Mouse (Mus musculus) retina, embryonic 14.5 days (tissue): Measurements from ENCODE around the gene Gm26602.

Source experiments
- DNase-seq: peaks from one replicate; pipeline ENCODE4 v3.0.0-alpha.2; 2015; ENCODE audit warnings: low spot score

The Gm26602 gene

DNA sequence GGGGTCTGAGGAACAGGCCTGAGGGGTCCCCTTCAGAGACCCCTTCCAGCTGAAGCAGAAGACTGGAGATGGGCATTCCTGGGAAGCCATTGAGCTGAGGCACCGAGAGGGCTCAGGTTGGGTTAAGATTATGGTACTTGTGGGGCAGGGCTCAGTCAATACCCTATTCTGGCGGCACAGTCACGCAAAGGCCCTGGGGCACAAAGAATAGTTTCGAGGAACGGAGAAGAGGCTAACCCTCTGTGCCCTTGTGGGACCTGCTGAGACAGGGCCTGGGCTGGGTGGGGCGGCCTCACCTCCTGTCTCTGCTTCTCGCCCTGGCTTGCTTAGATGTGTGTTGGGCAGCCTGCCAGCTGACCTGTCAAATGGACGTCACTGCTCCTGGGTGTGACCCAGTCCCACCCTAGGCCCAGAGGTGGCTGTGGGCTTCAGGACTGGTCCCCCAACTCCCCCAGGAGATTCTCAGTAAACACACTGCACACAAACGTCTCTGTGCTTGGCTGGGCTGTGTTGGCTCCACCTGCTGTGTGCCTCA lies 22.6 kb downstream of the Gm26602 start:
- DNase-seq: no peak

DNA sequence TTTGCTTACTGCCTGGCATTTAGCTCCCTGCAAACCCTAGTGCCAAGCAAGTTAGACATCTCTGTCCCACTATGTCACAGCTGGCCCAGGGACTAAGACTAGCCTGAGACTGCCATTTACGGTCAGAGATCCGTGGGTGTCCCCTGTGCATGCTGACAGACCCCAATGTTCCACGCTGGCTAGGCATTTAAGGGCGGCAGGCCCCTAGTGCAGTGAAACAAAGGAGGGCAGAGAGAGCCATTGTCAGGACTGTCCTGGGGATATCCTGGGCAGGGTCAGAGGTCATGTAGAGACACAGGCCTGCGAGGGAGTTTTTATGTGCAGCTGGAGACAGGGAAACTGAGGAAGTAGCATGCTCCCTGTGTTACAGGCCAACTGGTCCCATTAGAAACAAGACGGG lies 23.2 kb downstream of the Gm26602 start:
- DNase-seq: no peak

DNA sequence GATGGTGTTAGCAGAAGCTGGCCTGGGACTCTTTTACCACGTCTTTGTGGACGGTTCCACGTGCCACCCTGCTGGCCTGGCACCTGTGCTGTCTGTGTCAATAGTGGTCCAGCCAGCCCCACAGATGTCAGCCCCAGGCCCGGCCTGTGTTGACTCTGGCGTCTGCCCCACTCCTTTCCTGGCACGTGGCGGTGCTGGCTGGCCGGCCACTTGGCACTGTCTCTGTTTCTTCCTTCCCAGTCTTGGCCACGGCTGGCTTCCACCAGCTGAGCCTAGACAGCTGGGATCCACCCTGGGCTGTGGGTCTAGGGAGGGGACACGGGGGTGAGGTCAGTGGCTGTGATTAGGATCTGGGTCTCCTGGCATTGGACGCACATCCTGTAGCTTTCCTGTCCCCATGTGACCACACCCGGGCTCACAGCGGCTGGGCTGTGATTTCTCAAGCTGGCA lies 23.6 kb downstream of the Gm26602 start:
- DNase-seq: no peak

DNA sequence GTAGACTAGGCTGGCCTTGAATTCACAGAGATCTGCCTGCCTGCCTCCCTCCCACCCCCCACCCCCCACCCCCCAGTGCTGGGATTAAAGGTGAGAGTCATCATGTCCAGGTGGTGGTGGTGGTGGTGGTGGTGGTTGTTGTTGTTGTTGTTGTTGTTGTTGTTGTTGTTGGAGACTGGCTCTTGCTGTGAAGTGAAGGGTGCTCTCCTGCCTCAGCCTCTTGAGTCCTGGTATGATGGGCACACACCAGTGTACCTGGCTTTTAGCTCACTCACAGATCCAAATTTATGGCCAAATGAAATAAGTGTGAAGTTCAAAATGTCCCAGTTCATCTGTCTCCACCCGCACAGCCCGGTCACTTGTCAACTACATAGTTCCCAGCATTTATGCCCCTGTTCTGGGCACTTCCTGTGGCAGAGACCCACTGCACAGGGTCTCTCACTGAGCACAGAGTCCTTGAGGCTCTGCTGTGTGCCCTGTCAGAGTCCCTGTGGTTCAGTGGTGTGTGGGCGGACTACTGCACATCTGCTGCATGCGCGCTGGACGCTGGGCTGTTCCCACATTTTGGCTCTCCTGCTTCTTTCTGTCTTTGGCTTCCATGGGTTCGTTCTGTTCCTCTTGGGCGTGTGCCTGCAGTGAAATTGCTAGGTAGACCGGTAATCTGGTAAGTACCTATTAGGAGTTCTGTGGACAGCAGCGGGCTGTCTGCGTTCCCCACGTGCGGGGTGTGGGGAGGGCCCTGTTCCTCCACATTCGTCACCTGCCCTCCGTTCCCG lies 24.3 kb downstream of the Gm26602 start:
- DNase-seq: no peak

DNA sequence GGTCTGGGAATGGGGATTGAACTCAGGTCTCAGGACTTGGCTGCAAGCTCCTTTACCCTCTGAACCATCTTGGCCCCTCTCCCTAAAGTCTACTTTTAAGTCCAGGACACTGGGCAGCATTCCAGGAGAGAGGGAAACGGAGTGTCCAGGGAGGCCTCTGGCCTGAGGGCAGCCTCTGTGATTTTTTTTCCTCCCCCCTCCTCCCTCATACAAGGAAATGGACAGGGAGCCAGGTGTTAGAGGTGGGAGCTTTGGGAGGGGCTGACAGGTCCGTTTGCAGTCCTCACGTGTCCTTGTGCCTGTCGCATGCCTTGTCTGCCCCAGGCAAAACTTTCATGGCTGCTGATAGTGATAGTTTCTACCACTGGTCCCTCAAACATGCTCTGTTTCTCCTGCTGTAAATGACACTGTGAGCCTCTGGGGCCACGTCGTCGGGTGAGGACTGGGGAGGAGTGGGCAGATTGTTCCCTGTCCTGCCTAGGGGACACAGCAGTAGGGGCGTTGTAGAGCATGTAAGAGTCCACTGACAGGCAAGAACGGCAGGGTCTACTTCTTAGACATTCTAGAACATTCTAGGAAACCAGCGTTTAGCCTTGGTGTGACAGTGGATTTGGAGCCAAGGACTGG lies 25.7 kb downstream of the Gm26602 start:
- DNase-seq: no peak

DNA sequence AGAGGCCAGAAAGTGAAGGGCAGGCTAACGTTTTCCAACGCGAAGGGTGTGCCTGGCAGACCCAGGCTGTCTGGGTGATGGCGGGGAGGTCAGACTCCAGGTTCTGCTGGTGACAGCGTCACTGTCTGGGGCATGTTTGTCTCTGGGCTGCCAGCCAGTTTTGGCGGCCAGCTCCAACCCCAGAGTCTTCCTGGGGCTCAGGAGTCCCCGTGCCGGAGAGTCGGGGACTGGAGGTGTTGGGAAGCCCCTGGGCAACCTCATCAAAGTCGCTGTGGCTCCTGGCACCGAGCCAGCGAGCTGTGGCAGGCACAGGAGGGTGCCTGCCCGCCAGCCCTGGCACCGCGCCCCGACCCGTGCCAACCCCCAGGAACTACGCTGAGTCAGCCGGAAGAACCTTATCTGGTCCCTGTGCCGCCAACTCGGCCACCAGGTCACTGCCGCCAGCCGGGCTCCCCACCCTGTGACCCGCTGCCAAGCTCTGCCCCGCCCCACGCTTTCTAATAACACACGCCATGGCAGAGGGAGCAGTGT lies 26.3 kb downstream of the Gm26602 start:
- no peak for DNase-seq

DNA sequence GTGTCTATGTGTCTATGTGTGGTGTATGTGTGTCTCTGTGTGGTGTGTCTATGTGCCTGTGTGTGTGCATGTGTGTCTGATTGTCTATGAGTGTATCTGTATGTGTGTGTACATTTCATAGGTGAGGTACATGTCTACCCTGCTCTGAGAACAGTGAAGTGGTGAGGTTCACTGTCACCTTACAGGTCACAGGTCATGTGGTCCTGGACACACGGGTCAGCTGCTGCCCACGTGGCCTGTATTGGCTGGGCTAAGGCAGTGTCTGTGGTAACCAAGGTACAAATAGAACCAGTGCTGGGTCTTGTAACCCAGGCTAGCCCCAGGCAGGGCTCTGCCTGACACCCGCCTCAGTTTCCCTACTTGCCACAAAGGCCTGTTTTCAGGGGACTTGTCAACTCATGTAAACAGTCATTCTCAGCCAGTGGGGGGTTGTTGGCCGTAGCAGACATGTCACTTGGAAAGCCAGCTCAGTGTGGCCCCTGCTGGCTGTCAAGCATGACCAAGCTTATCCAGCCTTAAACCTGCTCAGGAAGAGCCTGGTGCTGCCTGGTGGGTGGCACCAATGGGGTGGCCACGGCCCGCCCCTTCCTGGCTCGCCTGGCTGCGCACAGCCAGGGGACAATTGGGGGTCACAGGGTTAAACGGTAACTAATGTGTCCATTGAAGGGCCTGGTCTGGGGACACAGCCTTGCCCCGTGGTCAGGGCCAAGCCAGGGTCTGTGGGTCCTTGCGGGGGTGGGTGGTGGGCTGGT lies 27.3 kb downstream of the Gm26602 start:
- no peak for DNase-seq

DNA sequence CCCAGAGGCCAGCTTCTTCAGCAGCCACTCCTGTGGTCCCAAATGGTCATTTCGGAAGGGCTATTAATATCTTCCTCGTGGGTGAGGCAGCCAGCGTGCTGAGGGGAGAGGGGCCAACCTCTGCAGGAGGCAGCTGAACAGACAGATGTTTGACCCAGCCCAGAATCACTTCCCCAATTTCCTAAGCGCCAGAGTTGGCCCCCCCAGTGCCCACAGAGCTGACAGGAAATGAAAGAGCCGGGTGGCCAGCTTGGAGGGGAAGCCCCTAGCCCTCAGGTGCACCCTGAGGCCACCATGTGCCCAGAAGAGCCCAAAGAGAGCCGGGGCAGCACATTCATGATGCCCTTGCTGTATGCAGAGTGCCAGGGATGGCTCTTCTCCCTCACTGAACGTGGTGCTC lies 30.1 kb downstream of the Gm26602 start:
- no peak for DNase-seq

DNA sequence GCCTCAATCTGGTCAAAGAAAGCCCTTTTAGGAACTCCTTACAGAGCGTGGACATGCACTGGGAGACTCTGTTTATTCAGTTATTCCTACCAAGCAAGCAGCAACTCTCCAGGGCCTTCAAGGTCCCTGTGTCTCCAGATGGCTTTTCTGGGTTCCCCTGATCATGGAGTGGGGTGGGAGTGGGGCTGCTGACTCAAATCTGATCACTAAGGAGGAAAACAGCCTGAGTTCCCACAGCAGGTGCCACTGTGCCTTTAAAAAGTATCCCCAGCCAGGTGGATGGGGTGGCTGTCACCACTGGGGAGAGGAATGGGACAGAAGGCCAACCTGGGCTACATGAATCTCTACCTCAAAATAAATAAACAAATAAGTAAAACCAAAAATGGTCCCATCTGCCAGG lies 32.3 kb downstream of the Gm26602 start:
- no peak for DNase-seq

DNA sequence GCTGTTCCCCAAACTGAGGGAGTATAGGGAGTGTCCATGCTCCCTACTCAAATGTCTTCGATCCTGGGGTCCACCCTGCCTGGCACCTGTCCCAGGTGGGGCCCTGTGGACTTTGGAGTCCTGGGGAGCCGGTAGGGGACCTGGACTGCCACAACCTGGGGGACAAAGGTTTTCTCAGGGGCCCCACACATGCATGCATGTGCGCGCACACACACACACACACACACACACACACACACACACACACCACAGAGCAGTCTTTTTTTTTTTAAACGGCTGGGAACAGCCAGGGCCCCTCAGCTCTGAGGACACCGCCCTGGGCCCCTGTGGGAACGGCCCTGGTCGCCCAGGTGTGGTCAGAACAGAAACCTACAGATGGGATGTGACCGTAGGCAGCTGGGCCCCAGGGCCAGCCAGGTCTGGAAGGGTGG lies 32.8 kb downstream of the Gm26602 start:
- DNase-seq: no peak

DNA sequence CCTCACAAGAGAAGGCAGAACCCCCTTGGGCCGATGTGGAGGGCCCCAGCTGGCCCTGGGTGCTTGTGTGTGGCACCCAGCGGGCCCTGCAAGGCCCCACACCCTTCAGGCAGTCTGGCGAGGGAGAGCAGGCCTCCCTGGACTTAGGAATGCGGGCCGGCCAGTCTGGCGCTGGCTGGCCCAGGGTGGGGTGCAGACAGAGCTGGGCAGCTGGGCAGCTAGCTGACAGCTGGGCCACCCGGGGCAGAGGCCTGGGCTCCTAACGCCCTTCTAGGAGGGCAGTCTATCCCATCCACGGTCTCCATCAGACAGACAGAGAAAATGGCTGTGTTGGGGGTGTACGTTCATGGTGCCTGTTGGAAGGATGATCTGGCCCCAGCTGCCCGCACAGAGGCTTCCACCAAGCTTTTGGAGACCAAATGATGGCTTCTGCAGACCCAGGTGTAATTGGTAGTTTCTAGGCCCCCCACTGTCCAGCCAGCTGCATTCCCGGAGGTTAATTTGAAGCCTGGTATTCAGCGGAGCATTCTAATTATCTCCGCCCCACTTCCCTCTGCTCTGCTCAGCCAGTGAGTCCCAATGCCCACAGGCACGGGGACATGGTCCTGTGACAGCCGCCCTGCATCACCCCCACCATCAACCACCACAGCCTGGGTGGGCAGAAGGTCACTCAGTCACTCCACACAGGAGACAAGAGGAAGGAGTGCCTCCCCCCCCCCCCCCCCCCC lies 35.0 kb downstream of the Gm26602 start:
- peak; percentile 95 for DNase-seq

DNA sequence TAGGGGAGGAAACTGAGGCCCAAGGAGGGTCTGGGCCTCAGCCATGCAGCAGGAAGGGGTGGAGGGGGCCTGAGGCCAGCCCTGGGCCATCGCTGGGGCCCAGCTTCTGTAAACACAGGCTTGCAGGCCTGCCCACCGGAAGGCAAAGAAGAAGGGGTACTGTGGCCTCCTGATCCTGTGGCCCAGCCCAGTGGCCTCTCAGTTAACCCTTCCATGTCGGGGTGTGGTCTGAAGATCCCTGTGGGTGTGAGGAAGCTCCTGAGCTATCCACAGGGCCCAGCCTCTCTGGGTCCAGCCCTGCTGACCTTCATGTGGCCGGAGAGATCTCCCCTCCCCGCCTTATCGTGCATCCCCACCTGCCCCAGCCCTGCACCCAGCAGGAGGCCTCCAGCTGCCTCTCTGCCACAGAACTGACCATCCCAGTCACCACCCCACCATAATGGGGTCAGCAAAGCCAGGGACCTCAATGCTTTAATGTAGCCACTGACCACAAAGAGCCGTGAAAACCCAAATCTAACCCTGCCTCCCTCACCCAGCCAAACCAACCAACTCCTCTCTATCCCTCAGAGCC lies 36.2 kb downstream of the Gm26602 start:
- DNase-seq: peak; percentile 62

DNA sequence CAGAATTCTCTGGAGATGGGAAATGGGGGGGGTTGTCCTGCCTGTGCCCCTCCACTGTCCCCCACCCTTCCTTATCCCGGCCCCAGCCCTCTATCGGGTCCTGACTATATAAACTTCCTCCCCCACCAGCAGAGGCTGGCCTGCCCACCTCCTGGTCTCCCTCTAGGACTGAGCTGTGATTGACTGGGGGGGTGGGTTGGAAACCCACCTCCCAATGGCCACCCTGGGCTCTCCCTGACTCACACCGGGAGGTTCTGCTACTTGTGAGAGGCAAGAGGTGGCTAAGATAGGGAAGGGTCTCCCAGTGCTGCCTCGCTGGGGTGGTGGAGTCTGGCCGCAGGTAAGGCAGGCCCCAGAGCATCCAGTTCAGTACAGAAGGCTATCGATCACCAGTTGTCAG lies 36.8 kb downstream of the Gm26602 start:
- DNase-seq: no peak

DNA sequence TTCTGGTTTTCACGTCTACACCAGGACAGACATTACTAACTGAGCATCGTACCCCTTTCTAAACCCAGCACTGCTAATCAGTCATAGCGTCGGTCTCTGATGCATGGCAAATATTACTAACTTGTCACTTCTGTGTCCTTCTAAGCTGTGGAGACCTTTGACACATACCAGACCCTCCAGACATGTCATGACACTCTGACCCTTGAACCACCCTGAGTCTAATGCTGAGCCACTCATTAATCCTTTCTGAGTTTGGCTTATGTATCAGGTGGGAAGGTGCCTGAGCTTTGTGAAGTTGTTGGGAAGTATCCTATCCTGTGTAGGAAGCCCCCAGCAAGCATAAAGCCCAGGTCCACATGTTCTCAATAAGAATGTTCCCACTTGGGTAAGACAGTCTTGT lies 39.2 kb downstream of the Gm26602 start:
- DNase-seq: no peak

DNA sequence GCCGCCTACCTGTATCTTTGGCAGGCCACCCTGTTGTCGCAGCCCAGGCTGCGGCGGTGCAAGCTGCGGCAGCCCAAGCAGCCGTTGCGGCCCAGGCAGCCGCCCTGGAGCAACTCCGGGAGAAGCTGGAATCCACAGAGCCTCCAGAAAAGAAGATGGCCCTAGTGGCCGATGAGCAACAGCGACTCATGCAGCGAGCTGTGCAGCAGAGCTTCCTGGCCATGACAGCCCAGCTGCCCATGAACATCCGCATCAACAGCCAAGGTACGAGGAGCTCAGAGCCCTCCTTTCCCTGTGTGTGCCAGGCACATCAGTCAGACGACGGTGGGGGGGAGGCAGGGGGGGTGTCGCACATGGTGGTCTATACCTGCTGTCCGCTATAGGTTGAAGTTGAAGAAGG lies 40.0 kb downstream of the Gm26602 start:
- no peak for DNase-seq

DNA sequence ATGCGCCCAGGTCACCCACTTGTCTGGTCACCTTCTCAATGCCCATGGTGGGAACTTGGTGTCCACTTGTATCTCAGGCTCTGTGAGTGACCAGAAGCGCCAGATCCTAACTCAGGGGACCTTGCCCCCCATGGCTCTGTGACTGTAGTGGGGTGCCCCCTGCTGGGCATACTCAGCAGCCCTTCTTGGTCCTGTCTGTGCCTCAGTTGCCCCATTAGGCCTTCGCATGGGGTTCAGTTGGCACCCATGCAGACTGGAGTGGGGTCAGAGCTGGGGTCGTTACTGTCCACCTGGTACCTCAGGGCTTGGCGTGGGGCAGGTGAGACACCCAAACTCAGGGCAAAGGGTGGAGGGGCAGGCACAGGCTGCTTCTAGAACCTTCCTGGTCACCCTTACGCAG lies 43.3 kb downstream of the Gm26602 start:
- peak; percentile 44 for DNase-seq

DNA sequence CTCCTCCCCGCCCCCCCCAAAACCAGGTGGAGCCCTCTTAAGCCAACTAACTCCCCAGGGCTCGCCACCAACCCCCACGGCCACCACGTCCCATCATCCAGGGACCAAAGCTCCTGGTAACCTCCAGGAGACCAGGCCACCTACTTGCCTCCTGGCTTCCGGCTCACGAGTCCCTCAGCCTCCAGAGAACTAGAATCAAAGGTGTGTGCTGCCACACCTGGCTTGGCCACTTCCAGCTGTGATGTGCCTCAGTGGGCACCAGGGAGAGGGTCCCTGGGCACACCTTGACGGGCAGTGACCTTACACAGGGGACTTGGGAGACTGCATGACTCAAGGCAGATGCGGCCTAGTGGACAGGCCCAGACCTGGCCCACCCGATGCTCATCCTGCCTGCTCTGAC lies 45.0 kb downstream of the Gm26602 start:
- no peak for DNase-seq

DNA sequence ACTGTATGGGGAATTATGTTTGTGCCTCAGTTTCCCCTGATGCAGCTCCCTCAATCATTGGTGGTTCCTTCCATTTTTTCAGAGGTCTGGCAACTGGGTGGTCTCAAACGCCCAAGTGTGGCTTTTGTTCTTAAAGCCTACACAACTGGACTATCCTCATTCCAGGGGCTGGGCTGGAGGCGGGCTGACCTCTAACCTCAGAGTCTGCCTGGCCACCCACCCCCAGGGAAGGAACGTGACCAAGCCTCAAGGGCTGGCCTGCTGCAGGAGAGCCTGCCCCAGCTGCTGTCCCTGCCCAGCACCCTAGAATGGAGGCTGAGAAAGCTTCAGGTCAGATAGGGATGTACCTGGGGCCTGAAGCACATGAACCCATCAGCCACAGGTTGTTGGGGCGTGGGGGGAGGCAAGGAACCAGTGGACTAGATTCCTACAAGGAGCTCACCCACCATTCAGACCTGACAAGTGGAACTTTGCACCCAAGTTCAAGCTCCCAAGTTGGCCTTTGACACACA lies 46.0 kb downstream of the Gm26602 start:
- no peak for DNase-seq

DNA sequence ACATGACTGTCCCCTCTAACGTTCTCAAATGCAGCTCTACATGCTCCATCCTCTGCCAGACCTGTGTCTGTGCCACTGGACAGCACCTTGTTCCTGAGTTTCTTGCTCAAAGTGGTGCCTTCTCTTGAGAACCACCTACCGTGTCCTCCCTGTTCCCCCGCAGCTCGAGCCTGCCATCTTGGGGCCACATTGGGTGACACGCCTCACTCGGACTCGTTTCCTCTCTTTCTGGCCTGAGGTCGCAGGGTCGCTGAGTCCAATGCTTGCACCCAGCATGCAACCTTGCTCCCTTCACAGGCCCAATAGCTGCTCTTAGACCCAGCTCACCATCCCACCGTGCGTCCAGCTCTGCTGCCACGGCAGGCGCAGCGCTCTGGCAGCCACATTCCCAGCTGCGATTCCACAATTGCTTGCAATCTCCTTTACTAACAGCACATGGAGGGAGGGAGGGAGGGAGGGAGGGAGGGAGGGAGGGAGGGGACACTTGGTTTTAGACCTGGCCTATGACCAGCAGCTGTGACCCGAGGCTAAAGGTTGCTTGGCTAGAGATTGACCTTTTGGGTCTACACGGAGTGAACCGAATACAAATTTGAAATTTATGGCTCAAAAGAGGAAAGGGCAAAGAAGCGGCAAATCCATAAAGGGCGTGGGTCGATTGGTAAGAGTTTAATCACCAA lies 47.6 kb downstream of the Gm26602 start:
- DNase-seq: peak; percentile 86

DNA sequence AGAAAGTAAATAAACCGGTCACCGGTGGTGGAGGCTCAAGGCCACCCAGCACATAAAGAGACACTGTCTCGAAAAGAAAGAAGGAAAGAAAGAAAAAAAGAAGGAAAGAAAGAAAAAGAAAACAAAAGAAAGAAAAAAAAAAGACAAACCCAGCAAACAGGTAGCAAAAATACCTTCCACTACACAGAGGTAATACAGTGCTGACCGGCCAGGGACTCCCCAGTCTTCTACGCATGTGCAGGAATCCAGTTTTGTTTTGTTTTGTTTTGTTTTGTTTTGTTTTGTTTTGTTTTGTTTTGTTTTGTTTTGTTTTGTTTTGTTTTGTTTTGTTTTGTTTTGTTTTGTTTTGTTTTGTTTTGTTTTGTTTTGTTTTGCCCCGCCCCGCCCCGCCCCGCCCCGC lies 48.8 kb downstream of the Gm26602 start:
- DNase-seq: peak; percentile 44
